Mouse (Mus musculus) limb, embryonic 13.5 days (tissue): ENCODE data around the gene Cfap44. TPM values are rescaled to one million over a fixed set of nuclear protein-coding genes. Genes with fewer than 3 reads are reported as not detected.

Source experiments
- ATAC-seq: fragments of 200-750 bp; cut with Nextera tagmentation; 2 replicates; pipeline ENCODE4 v1.8.0; 2017; ENCODE audit warnings: low read depth, moderate number of reproducible peaks, moderate TSS enrichment; ENCODE audit not compliant: low FRiP score
- H3K27ac ChIP-seq: fragments of 300-500 bp; sonication (generic); 2 replicates; pipeline ENCODE4 v1.5.1; 2015; ENCODE audit warnings: inconsistent platforms, mild to moderate bottlenecking, moderate library complexity
- H3K27me3 ChIP-seq: fragments of 300-500 bp; sonication (generic); 2 replicates; pipeline ENCODE4 v1.6.1; 2015; ENCODE audit warnings: mild to moderate bottlenecking, inconsistent platforms
- H3K36me3 ChIP-seq: fragments of 300-500 bp; sonication (generic); 2 replicates; pipeline ENCODE4 v1.6.1; 2015; ENCODE audit warnings: inconsistent platforms, mild to moderate bottlenecking, moderate library complexity
- H3K4me1 ChIP-seq: fragments of 300-500 bp; sonication (generic); 2 replicates; pipeline ENCODE4 v1.6.1; 2015; ENCODE audit warnings: inconsistent platforms
- H3K4me2 ChIP-seq: fragments of 300-500 bp; sonication (generic); replicated peaks from 2 replicates; pipeline ENCODE4 v1.6.1; 2015; ENCODE audit warnings: inconsistent platforms, mild to moderate bottlenecking, moderate library complexity
- H3K4me3 ChIP-seq: fragments of 300-500 bp; sonication (generic); 2 replicates; pipeline ENCODE4 v1.5.1; 2015; ENCODE audit warnings: moderate library complexity, mild to moderate bottlenecking, inconsistent platforms
- H3K9ac ChIP-seq: fragments of 300-500 bp; sonication (generic); 2 replicates; pipeline ENCODE4 v1.6.1; 2015; ENCODE audit warnings: mild to moderate bottlenecking, inconsistent platforms
- H3K9me3 ChIP-seq: fragments of 300-500 bp; sonication (generic); 2 replicates; pipeline ENCODE4 v1.6.1; 2016; ENCODE audit warnings: inconsistent platforms
- WGBS: fragments of 180-500 bp; shearing (Covaris S2); methylation state at CpG from one replicate; pipeline ENCODE4 v1.1.7; 2015; 5-methylcytosine and 5-hydroxymethylcytosine counted together
- polyA plus RNA-seq: library from polyadenylated mRNA; unstranded; fragments of >200 nt; fragmentation: Nextera tagmentation; extraction: Ambion mirVana; gene quantifications from 2 replicates; pipeline ENCODE4 v1.2.1, GENCODE M21; 2015

Gene Cfap44
- polyA plus RNA-seq: 1.2 and 1.3 TPM in 2 replicates

DNA sequence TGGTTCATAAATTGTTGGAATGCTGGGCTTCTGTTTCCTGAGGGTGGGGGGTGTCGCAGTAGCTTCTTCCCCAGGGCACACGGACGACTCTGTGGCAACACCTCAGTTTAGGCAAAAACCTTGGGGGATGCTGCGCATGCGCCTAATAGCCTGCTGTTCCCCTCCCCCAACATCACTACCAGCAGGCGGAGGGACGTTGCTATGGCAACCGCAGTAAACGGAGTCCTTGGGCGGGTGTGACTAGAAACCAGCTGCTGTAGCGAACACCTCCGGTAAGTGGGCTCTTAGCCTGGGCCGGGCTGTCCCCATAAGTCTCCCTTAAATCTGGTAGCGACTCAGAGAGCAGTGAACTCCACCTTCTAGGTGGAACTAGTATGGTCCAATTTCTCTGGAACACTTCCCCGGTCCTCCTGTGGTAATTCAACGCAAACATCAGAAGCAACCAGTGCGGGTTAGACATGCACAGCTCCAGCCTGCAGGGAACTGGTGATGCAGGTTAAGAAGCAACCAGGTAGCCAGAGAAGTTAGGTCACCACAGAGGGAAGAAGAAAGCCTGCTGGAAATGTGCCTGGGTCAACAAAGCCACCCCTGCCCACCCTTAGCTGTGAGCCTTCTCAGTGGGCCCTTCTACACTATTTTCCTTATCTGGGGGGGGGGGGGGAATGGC lies at the start of gene Cfap44:
TSS of gene Cfap44 (plus strand) at position 220 of the 667 bp plus-strand sequence.
- Histone ChIP-seq H3K36me3 (peaks cover 9% of the 10 kb centered on the region), H3K9ac (peak within 1 kb of the TSS; percentile 45; the same call in 1 of the 2 replicates), H3K4me1 (peaks cover 14% of the 10 kb centered on the region), H3K4me3 (peak within 1 kb of the TSS; percentile 36), H3K27ac (peak within 1 kb of the TSS; percentile 4; the same call in 1 of the 2 replicates), H3K9me3 (no peaks in the 10 kb centered on the region; the same call in 1 of the 2 replicates), H3K4me2 (peak within 1 kb of the TSS; percentile 64), H3K27me3 (no peaks in the 10 kb centered on the region)
- 1% methylated on average over 17 of the region's 17 CpGs for WGBS
- peak; percentile 89 for ATAC-seq

GRCm38 (mm10) chr16:44347071-44347901 lies 47.3 kb upstream of the Cfap44 start, which contains the start of gene Spice1:
Gene Spice1 (plus strand): TSS chr16:44347121.
- ATAC-seq: peak; percentile 99
- peak within 1 kb of the TSS; percentile 86 for H3K9ac ChIP-seq

DNA sequence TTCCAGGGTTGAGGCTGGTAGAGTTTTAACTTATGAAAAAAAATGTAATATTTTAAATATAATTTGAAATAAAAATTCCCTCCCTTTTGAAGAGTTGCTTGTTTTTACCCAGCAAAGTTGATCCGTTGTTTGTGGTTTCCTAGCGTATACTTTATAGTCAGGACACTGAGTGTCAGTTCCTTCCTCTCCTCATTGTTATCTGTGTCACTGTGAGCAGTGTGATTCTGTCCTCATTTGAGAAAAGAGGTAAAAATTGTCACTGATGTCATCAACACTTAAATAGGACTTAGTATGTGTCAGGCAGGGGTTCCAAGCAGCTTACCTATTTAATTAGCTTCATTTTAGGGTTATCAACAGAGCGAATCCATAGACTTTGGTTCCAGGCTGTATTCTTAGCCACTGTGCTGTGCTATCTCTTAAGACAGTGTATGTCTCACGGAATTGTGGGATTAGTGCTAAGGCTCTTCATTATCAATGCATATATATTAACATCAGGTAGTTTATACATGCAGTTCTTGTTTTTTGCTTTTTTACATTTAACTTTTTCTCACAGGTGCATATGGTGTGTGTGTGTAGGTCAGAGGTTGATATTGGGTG lies 44.7 kb upstream of the Cfap44 start:
- WGBS: 74% methylated on average over 4 of the region's 4 CpGs
- Histone ChIP-seq H3K9me3 (no peaks in the 10 kb centered on the region), H3K9ac (no peak overlapping the region), H3K4me3 (no peak overlapping the region), H3K4me1 (peaks cover 23% of the 10 kb centered on the region), H3K27ac (no peak overlapping the region), H3K4me2 (no peak overlapping the region), H3K36me3 (no peaks in the 10 kb centered on the region), H3K27me3 (no peaks in the 10 kb centered on the region)
- ATAC-seq: no peak

More at GRCm38 (mm10) chr16:44347071-44347901, 47.3 kb upstream of the Cfap44 start, which contains the start of gene Spice1:
- Histone ChIP-seq H3K4me2 (peak within 1 kb of the TSS; percentile 69), H3K27ac (peak within 1 kb of the TSS; percentile 89), H3K36me3 (no peaks in the 10 kb centered on the region), H3K9me3 (no peaks in the 10 kb centered on the region), H3K4me3 (peak within 1 kb of the TSS; percentile 81), H3K27me3 (no peaks in the 10 kb centered on the region), H3K4me1 (peaks cover 23% of the 10 kb centered on the region)
- under 1% methylated on average over 67 of the region's 67 CpGs for WGBS

GRCm38 (mm10) chr16:44356291-44356690 lies 38.3 kb upstream of the Cfap44 start:
- Histone ChIP-seq H3K27me3 (no peaks in the 10 kb centered on the region), H3K4me3 (no peak overlapping the region), H3K4me1 (no peaks in the 10 kb centered on the region), H3K27ac (no peak overlapping the region), H3K9ac (no peak overlapping the region), H3K36me3 (peaks cover 10% of the 10 kb centered on the region), H3K4me2 (no peak overlapping the region), H3K9me3 (no peaks in the 10 kb centered on the region)
- 64% methylated on average over 7 of the region's 7 CpGs for WGBS
- no peak for ATAC-seq

GRCm38 (mm10) chr16:44357571-44358268 lies 36.9 kb upstream of the Cfap44 start:
- H3K4me2 ChIP-seq: no peak overlapping the region
- 72% methylated on average over 4 of the region's 4 CpGs for WGBS
- H3K27ac ChIP-seq: no peak overlapping the region
- H3K36me3 ChIP-seq: peaks cover 21% of the 10 kb centered on the region
- ATAC-seq: no peak
- no peaks in the 10 kb centered on the region for H3K9me3 ChIP-seq
- H3K9ac ChIP-seq: no peak overlapping the region
- no peaks in the 10 kb centered on the region for H3K4me1 ChIP-seq
- no peak overlapping the region for H3K4me3 ChIP-seq
- H3K27me3 ChIP-seq: no peaks in the 10 kb centered on the region

GRCm38 (mm10) chr16:44361921-44362890 lies 32.4 kb upstream of the Cfap44 start:
- 79% methylated on average over 10 of the region's 10 CpGs for WGBS

DNA sequence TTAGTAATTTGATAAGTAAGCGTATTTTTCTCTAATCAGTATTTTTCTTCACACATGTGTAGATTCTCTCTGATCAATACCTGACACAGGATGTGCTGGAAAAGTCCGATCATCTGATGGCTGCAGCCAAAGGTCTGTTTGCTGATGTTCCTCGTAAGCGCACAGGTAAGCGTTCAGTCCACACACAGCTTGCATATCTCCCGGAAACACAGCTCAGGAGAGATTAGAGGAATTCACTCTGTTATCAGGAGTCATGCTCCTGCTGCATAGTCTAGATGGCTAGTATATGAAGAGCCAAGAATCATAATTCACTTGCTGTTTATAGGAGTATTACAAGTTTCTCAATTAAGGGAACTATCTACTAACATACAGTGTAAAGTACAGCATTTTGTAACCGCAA lies 29.1 kb upstream of the Cfap44 start:
- H3K27me3 ChIP-seq: no peaks in the 10 kb centered on the region
- peaks cover 43% of the 10 kb centered on the region for H3K36me3 ChIP-seq
- no peaks in the 10 kb centered on the region for H3K9me3 ChIP-seq
- no peak overlapping the region for H3K9ac ChIP-seq
- H3K4me1 ChIP-seq: no peaks in the 10 kb centered on the region
- no peak overlapping the region for H3K4me3 ChIP-seq
- no peak overlapping the region for H3K27ac ChIP-seq
- ATAC-seq: no peak
- 92% methylated on average over 7 of the region's 7 CpGs for WGBS
- no peak overlapping the region for H3K4me2 ChIP-seq

More at GRCm38 (mm10) chr16:44361921-44362890, 32.4 kb upstream of the Cfap44 start:
- H3K36me3 ChIP-seq: peaks cover 35% of the 10 kb centered on the region
- no peak overlapping the region for H3K4me3 ChIP-seq
- no peak overlapping the region for H3K27ac ChIP-seq
- no peak overlapping the region for H3K9ac ChIP-seq
- ATAC-seq: no peak
- no peaks in the 10 kb centered on the region for H3K27me3 ChIP-seq
- H3K4me1 ChIP-seq: no peaks in the 10 kb centered on the region
- no peaks in the 10 kb centered on the region for H3K9me3 ChIP-seq
- H3K4me2 ChIP-seq: no peak overlapping the region

DNA sequence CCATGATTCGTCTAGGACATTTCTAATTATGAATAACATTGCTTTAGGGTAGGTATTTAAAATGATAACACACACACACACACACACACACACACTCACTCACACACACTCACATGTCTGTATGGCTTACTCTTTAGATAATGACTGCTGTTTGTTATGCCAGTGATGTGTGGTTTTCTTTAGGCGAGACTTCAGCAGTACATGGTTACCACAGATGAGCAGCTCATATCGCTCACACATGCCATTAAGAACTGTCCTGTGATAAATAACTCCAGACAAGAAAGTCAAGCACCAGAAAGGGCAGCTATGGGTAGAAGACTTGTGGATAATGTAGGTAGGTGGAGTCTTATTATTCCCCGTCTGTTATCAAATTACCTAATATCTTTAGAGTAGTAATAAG lies 19.1 kb upstream of the Cfap44 start:
- H3K4me2 ChIP-seq: no peak overlapping the region
- H3K4me1 ChIP-seq: no peaks in the 10 kb centered on the region
- 91% methylated on average over 4 of the region's 4 CpGs for WGBS
- no peaks in the 10 kb centered on the region for H3K9me3 ChIP-seq
- no peaks in the 10 kb centered on the region for H3K27me3 ChIP-seq
- no peak overlapping the region for H3K9ac ChIP-seq
- no peak for ATAC-seq
- H3K4me3 ChIP-seq: no peak overlapping the region
- peaks cover 45% of the 10 kb centered on the region for H3K36me3 ChIP-seq
- H3K27ac ChIP-seq: no peak overlapping the region

DNA sequence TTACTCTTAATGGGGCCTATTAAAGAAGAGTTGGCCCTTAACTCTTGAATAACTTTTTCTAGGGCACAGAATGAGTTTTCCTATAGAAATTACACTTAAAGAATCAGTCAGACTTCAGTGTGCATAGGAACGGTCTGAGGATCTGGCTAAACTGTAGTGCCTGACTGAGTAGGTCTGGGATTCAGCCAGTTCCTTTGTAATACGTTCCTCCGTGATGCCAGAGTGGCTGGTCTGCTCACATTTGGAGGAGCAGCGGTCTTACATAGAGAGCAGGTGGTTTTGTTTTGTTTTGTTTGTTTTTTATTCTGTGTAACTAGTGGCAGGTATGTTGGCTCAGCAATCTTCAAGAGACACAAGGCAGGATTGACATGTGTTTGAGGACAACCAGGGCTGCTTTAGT lies 14.6 kb upstream of the Cfap44 start:
- Histone ChIP-seq H3K4me1 (peaks cover 9% of the 10 kb centered on the region), H3K9me3 (no peaks in the 10 kb centered on the region), H3K36me3 (peaks cover 22% of the 10 kb centered on the region), H3K27me3 (no peaks in the 10 kb centered on the region), H3K4me3 (no peak overlapping the region), H3K27ac (no peak overlapping the region), H3K4me2 (no peak overlapping the region), H3K9ac (no peak overlapping the region)
- WGBS: 43% methylated on average over 4 of the region's 4 CpGs
- ATAC-seq: no peak

DNA sequence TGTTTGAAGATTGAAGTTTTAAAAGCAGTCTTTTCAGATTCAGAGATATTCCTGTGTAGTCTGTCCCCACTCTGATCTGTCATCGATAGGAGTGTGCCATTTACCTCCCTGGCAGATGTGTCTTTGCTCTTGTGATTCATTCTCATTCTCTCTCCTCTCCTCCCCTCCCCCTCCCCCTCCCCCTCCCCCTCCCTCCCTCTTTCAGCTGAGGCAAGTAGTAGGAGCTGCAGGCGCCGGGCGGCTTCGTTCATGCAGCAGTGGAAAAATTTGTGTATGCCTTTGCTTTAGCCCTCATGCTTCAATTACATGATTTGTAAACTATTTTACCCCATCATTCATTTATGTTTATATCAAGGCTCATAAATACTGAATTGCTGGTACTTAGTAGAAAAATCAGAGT lies 13.0 kb upstream of the Cfap44 start:
- no peaks in the 10 kb centered on the region for H3K27me3 ChIP-seq
- peaks cover 25% of the 10 kb centered on the region for H3K36me3 ChIP-seq
- H3K4me2 ChIP-seq: no peak overlapping the region
- H3K4me3 ChIP-seq: no peak overlapping the region
- no peak; the same call in 1 of the 2 replicates for ATAC-seq
- H3K9ac ChIP-seq: no peak overlapping the region
- H3K27ac ChIP-seq: no peak overlapping the region
- WGBS: 20% methylated on average over 5 of the region's 5 CpGs
- peaks cover 9% of the 10 kb centered on the region for H3K4me1 ChIP-seq
- no peaks in the 10 kb centered on the region for H3K9me3 ChIP-seq

DNA sequence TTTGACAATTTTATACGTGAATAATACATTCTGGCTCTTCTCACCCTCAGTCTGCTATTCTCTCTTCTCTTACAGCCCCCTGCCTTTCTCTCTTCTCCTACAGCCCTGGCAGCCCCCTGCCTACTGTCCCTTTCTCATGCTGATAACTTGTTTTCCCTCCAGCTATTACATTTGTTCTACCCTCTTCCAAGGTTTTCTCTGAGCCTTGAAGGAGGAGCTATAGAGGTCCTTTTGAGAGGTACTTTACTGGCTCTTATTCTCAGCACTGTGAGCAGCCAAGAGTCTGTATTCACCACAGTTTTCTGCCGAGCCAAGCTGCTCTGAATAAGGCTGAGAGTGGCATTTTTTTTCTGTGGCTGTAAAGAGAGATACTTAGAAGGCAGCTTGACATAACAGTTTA lies 11.0 kb upstream of the Cfap44 start:
- peaks cover 13% of the 10 kb centered on the region for H3K4me1 ChIP-seq
- no peaks in the 10 kb centered on the region for H3K9me3 ChIP-seq
- no peak overlapping the region for H3K4me2 ChIP-seq
- H3K27me3 ChIP-seq: no peaks in the 10 kb centered on the region
- peaks cover 22% of the 10 kb centered on the region for H3K36me3 ChIP-seq
- WGBS: 37% methylated on average over 2 of the region's 2 CpGs
- H3K27ac ChIP-seq: no peak overlapping the region
- no peak overlapping the region for H3K4me3 ChIP-seq
- no peak overlapping the region for H3K9ac ChIP-seq
- ATAC-seq: no peak
